Mouse (Mus musculus): ENCODE results near the gene Hbp1.

- TF ChIP-seq POLR2A (IDR thresholded peaks at IDR 0.05; ENCODE audit: extremely low read depth, insufficient read depth, low read length) (peak; percentile 54; the same call in 1 of the 2 replicates), CTCF (IDR thresholded peaks at IDR 0.05; ENCODE audit: low read depth, low read length) (no peak)
Observed at GRCm38 (mm10) chr12:31950659-31951031, 310 bp upstream of the Hbp1 start.
